Mouse (Mus musculus) testis, adult 2 months (tissue): ENCODE data around the gene Anp32a. TPM values are rescaled to one million over a fixed set of nuclear protein-coding genes. Genes with fewer than 3 reads are reported as not detected.
A peak's percentile ranks its signal among the peaks of the same experiment; 100 is the strongest.

Experiments
- H3K27ac ChIP-seq: fragments of 200-500 bp; 2 replicates; pipeline ENCODE4 v1.5.1; 2012; ENCODE audit warnings: low read depth, low read length; ENCODE audit not compliant: control insufficient read depth, insufficient read depth
- H3K27me3 ChIP-seq: fragments of 200-500 bp; 2 replicates; pipeline ENCODE4 v1.6.1; 2012; ENCODE audit warnings: mild to moderate bottlenecking, low read length, moderate library complexity; ENCODE audit not compliant: control insufficient read depth, insufficient read depth
- H3K36me3 ChIP-seq: fragments of 200-500 bp; 2 replicates; pipeline ENCODE4 v1.6.1; 2012; ENCODE audit warnings: mild to moderate bottlenecking, low read length; ENCODE audit not compliant: control insufficient read depth, insufficient read depth
- H3K4me1 ChIP-seq: fragments of 200-500 bp; 2 replicates; pipeline ENCODE4 v1.6.1; 2012; ENCODE audit warnings: low read length; ENCODE audit not compliant: control insufficient read depth, insufficient read depth
- H3K4me3 ChIP-seq: fragments of 200-500 bp; 2 replicates; pipeline ENCODE4 v1.5.1; 2012; ENCODE audit warnings: low read depth, mild to moderate bottlenecking, low read length, moderate library complexity, mixed read lengths; ENCODE audit not compliant: control insufficient read depth
- CTCF ChIP-seq: fragments of 200-500 bp; IDR thresholded peaks from 2 replicates; pipeline ENCODE4 v1.5.1; 2012; ENCODE audit warnings: low read depth, mild to moderate bottlenecking, inconsistent platforms, low read length, moderate library complexity; ENCODE audit not compliant: control insufficient read depth, insufficient read depth, insufficient replicate concordance
- POLR2A ChIP-seq: fragments of 200-500 bp; IDR thresholded peaks from 2 replicates; pipeline ENCODE4 v1.6.1; 2012; ENCODE audit warnings: low read depth, mild to moderate bottlenecking, inconsistent platforms, low read length, moderate library complexity; ENCODE audit not compliant: control insufficient read depth
- polyA plus RNA-seq: library from polyadenylated mRNA; depleted of rRNA; stranded (reverse); fragments of >200 nt; gene quantifications from 2 replicates; pipeline ENCODE4 v1.2.3, GENCODE M21; 2012

The Anp32a gene
- polyA plus RNA-seq, 1 experiment: 7.2 TPM

DNA sequence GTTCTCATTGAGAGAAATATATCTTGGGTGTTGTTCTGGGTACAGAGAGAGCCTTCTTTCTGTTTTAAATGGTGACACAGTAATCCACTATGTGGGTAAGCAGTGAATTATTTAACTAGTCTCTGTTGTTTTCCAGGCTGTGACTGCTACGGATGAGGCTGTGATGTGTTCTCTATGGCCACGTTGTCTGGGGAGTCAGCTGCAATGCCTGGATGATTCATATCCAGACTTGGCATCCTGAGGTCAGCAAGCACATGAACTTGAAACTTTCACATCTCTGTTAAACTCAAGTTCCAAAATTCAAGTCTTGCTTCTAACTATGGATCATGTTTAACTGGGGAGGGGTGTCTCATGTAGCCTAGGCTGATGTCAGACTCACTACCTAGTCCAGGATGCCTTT is 53.1 kb downstream of the Anp32a start:
- Histone ChIP-seq H3K4me3 (no peak overlapping the region), H3K27ac (no peak overlapping the region), H3K27me3 (no peaks in the 10 kb centered on the region), H3K36me3 (no peaks in the 10 kb centered on the region), H3K4me1 (no peaks in the 10 kb centered on the region)
- TF ChIP-seq CTCF (no peak), POLR2A (no peak)

DNA sequence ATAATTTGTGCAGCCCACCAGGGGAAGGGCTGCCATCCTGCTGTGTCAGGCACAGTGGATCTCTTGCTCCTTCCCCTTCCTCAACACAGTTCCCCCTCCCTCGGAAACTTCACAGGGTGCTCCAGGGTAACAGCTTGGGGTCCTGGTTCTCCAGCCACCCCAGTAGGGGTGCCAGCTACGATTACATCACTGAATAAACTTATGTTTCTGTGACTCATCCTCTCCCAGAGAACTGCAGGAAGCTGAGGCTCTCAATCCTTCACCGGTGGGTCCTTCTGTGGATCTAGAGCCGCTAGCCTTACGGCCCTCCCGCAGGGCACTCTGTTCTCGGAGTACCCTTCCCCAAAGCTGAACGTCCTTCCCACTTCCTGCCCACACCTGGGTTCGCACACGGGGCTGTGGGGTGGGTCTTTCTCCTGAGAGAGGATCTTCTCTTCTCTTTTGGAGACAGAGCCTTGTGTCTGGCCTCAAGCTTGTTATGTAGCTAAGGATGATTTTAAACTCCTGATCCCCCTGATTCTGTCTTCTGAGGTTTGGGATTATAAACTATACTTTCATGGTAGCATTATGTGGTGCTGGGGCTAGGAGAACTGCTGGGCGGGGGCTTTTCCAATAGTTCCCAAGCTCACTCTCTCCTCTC is 59.6 kb downstream of the Anp32a start:
- TF ChIP-seq CTCF (no peak), POLR2A (no peak)
- no peaks in the 10 kb centered on the region for H3K4me1 ChIP-seq
- H3K4me3 ChIP-seq: no peak overlapping the region
- H3K36me3 ChIP-seq: no peaks in the 10 kb centered on the region
- H3K27ac ChIP-seq: no peak overlapping the region
- no peaks in the 10 kb centered on the region for H3K27me3 ChIP-seq

DNA sequence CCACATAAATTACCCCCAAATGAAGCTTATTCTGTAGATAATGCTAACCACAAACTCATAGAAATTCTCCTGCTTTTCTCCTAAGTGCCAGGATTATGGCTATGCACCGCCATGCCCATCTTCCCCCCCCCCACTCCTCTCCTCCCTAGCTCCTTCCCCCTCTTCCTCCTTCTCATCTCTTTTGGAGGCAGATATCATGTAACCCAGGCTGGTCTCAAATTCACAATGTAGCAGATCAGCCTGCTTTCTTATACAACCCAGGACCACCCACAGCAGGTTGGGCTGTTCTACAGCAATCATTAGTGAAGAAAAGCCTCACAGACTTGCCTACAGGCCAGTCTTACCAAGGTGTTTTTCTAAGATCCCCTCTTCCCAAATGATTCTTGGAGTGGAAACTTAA is 60.5 kb downstream of the Anp32a start:
- no peak overlapping the region for H3K4me3 ChIP-seq
- no peaks in the 10 kb centered on the region for H3K27me3 ChIP-seq
- H3K4me1 ChIP-seq: no peaks in the 10 kb centered on the region
- TF ChIP-seq CTCF (no peak), POLR2A (no peak)
- H3K36me3 ChIP-seq: no peaks in the 10 kb centered on the region
- H3K27ac ChIP-seq: no peak overlapping the region

DNA sequence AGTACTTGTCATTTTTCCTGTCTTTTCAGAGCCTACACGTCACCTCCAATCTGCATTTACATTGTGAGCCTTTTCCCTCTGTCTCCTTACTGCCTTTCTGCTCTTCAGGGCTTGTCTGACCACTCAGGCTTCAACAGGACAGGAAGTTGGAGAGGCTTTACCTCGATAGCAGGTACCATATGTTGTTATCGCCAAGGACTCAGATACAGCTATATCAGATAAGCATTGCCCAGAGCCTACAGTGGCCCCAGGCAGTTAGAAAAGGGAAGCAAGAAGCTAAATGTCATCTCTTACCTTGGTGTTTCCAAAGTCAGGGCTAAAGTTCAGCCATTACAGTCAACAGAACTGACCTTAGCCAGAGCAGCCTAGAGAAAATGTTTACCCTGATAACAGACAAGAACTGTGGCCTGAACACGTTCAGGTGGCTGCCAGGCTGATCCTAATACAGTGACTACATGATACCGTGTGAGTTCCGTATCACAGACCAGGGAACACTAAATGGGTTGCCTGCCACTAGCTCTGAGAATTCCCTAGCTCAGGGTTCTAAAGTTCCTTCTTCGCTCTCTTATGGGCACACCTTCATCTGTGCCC is 65.4 kb downstream of the Anp32a start:
- no peaks in the 10 kb centered on the region for H3K27me3 ChIP-seq
- no peaks in the 10 kb centered on the region for H3K36me3 ChIP-seq
- H3K4me1 ChIP-seq: no peaks in the 10 kb centered on the region
- TF ChIP-seq POLR2A (no peak), CTCF (no peak)
- no peak overlapping the region for H3K27ac ChIP-seq
- no peak overlapping the region for H3K4me3 ChIP-seq

DNA sequence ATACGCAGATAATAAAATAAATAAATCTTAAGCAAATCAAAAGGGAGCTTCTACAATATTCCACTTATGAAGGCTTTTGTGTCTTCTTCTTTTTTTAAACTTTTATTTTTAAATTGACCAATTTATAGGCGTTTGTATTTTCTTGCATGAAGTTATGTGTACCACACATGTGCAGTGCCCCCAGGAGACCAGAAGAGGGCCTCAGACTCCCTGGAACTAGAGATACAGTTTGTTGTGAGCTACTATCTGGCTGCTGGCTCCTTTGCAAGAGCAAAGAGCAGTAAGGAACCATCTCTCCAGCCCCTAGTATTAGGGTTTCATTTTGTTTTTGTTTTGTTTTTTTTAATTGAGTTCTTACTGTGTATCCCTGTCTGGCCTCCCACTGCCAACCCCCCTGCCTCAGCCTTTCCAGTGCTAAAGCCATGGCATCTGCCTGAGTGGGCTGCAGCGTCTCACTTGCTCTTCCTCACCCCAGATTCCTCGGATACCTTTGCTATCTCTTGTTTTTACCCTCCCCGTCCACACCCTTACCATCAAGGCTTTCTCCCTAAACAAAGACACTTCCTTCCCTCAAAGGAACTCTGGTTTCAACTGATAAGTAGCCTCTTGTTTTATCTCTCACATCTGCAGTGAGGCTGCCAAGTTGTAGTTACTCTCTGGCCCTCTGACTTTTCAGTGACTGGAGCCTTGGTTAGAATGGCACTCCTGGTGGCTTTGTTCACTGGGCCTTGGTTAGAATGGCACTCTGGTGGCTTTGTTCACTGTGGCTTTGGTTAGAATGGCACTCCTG is 66.5 kb downstream of the Anp32a start:
- Histone ChIP-seq H3K4me3 (no peak overlapping the region), H3K36me3 (no peaks in the 10 kb centered on the region), H3K4me1 (no peaks in the 10 kb centered on the region), H3K27me3 (no peaks in the 10 kb centered on the region), H3K27ac (no peak overlapping the region)
- TF ChIP-seq POLR2A (no peak), CTCF (no peak)

DNA sequence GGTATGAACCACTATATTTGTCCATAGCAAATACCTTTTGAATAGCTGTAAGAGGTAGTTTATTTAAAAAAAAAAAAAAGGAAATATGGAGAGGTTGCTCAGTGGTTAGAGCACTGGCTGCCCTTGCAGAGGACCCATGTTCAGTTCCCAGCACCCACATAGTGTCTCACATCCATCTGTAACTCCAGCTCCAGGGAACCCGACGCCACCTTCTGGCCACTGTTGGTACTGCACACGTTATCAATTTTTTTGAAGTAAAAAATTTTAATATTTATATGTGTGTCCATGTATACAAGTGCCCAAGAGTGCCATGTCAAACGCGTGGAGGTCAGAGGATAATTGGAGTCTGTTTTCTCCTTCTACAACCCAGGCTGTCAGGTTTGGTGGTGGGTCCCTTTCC is 77.6 kb downstream of the Anp32a start:
- Histone ChIP-seq H3K27ac (no peak overlapping the region), H3K4me3 (no peak overlapping the region), H3K4me1 (peaks cover 15% of the 10 kb centered on the region), H3K36me3 (no peaks in the 10 kb centered on the region), H3K27me3 (no peaks in the 10 kb centered on the region)
- TF ChIP-seq POLR2A (no peak), CTCF (peak; percentile 78)

DNA sequence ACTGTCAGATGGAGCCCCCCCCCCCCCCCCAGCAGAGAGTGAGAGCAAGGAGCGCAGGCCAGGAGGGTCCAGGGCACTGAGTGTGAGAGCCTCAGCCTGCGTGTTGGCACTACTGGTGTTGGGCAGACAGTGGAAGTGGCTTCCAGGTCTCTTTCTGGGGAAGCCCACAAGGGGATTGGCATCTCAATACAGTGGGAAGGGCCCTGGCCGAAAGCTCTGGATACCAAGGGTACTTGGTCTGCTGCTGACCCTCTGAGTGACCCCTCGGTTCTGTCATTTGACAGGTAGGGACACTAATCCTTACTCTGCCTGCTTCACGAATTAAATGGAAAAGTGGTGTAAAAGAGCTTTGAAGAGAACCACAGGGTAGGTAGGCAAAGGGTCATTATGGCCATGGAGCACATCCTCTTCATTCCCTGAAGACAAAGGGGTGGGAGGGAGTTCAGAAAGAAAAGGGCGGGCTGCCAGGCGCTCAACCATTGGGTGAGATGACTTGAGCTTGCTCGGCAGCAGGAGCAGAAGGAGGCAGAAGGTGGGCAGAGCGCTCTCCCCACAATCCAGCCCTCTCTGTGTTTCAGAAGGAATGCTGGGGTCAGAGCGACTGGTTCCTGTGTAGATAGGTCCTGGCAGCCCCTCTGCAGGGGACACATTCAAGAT is 79.3 kb downstream of the Anp32a start:
- Histone ChIP-seq H3K27me3 (no peaks in the 10 kb centered on the region), H3K4me3 (no peak overlapping the region), H3K4me1 (peaks cover 11% of the 10 kb centered on the region), H3K27ac (no peak overlapping the region), H3K36me3 (no peaks in the 10 kb centered on the region)
- TF ChIP-seq CTCF (no peak), POLR2A (no peak)
